Mouse (Mus musculus): Measurements from ENCODE around the gene Rgs7. TPM values are rescaled to one million over a fixed set of nuclear protein-coding genes. Genes with fewer than 3 reads are reported as not detected.

Gene Rgs7
- total and polyA plus RNA-seq, 2 experiments from 2014 or later, result 46.1 to 50.3 TPM

- Histone ChIP-seq H3K4me3 (ENCODE audit: low read depth, low read length) (no peak overlapping the region), H3K4me1 (ENCODE audit: insufficient read depth) (no peaks in the 10 kb centered on the region), H3K9ac (no peak overlapping the region), H3K27ac (ENCODE audit: low read depth, low read length) (no peak overlapping the region), H3K9me3 (ENCODE audit: low read length) (no peaks in the 10 kb centered on the region), H3K27me3 (ENCODE audit: insufficient read depth, low read length) (no peaks in the 10 kb centered on the region), H3K36me3 (ENCODE audit: insufficient read depth) (no peaks in the 10 kb centered on the region), H3K4me2 (ENCODE audit: low read depth) (no peak overlapping the region)
- no peak for TF ChIP-seq CTCF (IDR thresholded peaks at IDR 0.05; ENCODE audit: low read depth)
- DNase-seq (no peak), ATAC-seq (no peak)
- 82% methylated on average over 4 of the region's 4 CpGs for WGBS
Measured at GRCm38 (mm10) chr1:175079819-175080608, 412.3 kb downstream of the Rgs7 start.

- Histone ChIP-seq H3K27ac (ENCODE audit: low read depth, low read length) (no peak overlapping the region), H3K4me2 (ENCODE audit: low read depth) (no peak overlapping the region), H3K9me3 (ENCODE audit: low read length) (no peaks in the 10 kb centered on the region), H3K27me3 (ENCODE audit: insufficient read depth, low read length) (no peaks in the 10 kb centered on the region), H3K4me3 (ENCODE audit: low read depth, low read length) (no peak overlapping the region), H3K9ac (no peak overlapping the region), H3K4me1 (ENCODE audit: insufficient read depth) (no peaks in the 10 kb centered on the region), H3K36me3 (ENCODE audit: insufficient read depth) (no peaks in the 10 kb centered on the region)
- ATAC-seq (no peak), DNase-seq (no peak)
- TF ChIP-seq CTCF (IDR thresholded peaks at IDR 0.05; ENCODE audit: low read depth), result no peak
- 97% methylated on average over 1 of the region's 1 CpGs for WGBS
Measured at GRCm38 (mm10) chr1:175073500-175074232, 418.6 kb downstream of the Rgs7 start.

- no peak overlapping the region for H3K4me2 ChIP-seq (ENCODE audit: low read depth)
- no peak overlapping the region for H3K9ac ChIP-seq
- no peak for TF ChIP-seq CTCF (IDR thresholded peaks at IDR 0.05; ENCODE audit: low read depth)
- H3K27me3 ChIP-seq (ENCODE audit: insufficient read depth, low read length), result no peaks in the 10 kb centered on the region
- H3K36me3 ChIP-seq (ENCODE audit: insufficient read depth), result no peaks in the 10 kb centered on the region
- H3K4me1 ChIP-seq (ENCODE audit: insufficient read depth), result no peaks in the 10 kb centered on the region
- H3K4me3 ChIP-seq (ENCODE audit: low read depth, low read length), result no peak overlapping the region
- H3K27ac ChIP-seq (ENCODE audit: low read depth, low read length), result no peak overlapping the region
- ATAC-seq (no peak), DNase-seq (no peak)
- H3K9me3 ChIP-seq (ENCODE audit: low read length), result no peaks in the 10 kb centered on the region
- 71% methylated on average over 4 of the region's 4 CpGs for WGBS
Measured at GRCm38 (mm10) chr1:175069758-175070290, 422.5 kb downstream of the Rgs7 start.

- WGBS, result 80% methylated on average over 6 of the region's 6 CpGs
- no peak for ATAC-seq
- Histone ChIP-seq H3K27me3 (ENCODE audit: insufficient read depth, low read length) (no peaks in the 10 kb centered on the region), H3K4me1 (ENCODE audit: insufficient read depth) (no peaks in the 10 kb centered on the region), H3K4me2 (ENCODE audit: low read depth) (no peak overlapping the region), H3K9me3 (ENCODE audit: low read length) (no peaks in the 10 kb centered on the region), H3K27ac (ENCODE audit: low read depth, low read length) (no peak overlapping the region), H3K36me3 (ENCODE audit: insufficient read depth) (no peaks in the 10 kb centered on the region), H3K4me3 (ENCODE audit: low read depth, low read length) (no peak overlapping the region), H3K9ac (no peak overlapping the region)
- TF ChIP-seq CTCF (IDR thresholded peaks at IDR 0.05; ENCODE audit: low read depth), result no peak
- DNase-seq, result no peak
Measured at GRCm38 (mm10) chr1:175049121-175049520, 443.2 kb downstream of the Rgs7 start.

GRCm38 (mm10) chr1:175041167-175041817 lies 451.0 kb downstream of the Rgs7 start:
- peak; percentile 89 for ATAC-seq
- WGBS, result 61% methylated on average over 4 of the region's 4 CpGs

GRCm38 (mm10) chr1:175040038-175040437 lies 452.3 kb downstream of the Rgs7 start:
- no peaks in the 10 kb centered on the region for H3K9me3 ChIP-seq (ENCODE audit: low read length)
- no peak for TF ChIP-seq CTCF (IDR thresholded peaks at IDR 0.05; ENCODE audit: low read depth)
- WGBS, result 90% methylated on average over 4 of the region's 4 CpGs
- no peak overlapping the region for H3K9ac ChIP-seq
- no peaks in the 10 kb centered on the region for H3K4me1 ChIP-seq (ENCODE audit: insufficient read depth)
- no peak for ATAC-seq
- H3K27ac ChIP-seq (ENCODE audit: low read depth, low read length), result no peak overlapping the region
- no peaks in the 10 kb centered on the region for H3K36me3 ChIP-seq (ENCODE audit: insufficient read depth)
- H3K27me3 ChIP-seq (ENCODE audit: insufficient read depth, low read length), result no peaks in the 10 kb centered on the region
- H3K4me3 ChIP-seq (ENCODE audit: low read depth, low read length), result no peak overlapping the region
- H3K4me2 ChIP-seq (ENCODE audit: low read depth), result no peak overlapping the region
- DNase-seq, result no peak

More at GRCm38 (mm10) chr1:175041167-175041817, 451.0 kb downstream of the Rgs7 start:
- no peak overlapping the region for H3K9ac ChIP-seq
- no peaks in the 10 kb centered on the region for H3K27me3 ChIP-seq (ENCODE audit: insufficient read depth, low read length)
- H3K9me3 ChIP-seq (ENCODE audit: low read length), result no peaks in the 10 kb centered on the region
- no peak overlapping the region for H3K4me3 ChIP-seq (ENCODE audit: low read depth, low read length)
- no peak overlapping the region for H3K27ac ChIP-seq (ENCODE audit: low read depth, low read length)
- peak; percentile 75 for TF ChIP-seq CTCF (IDR thresholded peaks at IDR 0.05; ENCODE audit: low read depth)
- no peak overlapping the region for H3K4me2 ChIP-seq (ENCODE audit: low read depth)
- no peaks in the 10 kb centered on the region for H3K36me3 ChIP-seq (ENCODE audit: insufficient read depth)
- no peaks in the 10 kb centered on the region for H3K4me1 ChIP-seq (ENCODE audit: insufficient read depth)
- peak; percentile 80 for DNase-seq

Data from forebrain, postnatal 0 days (tissue).